Mouse (Mus musculus) thymus, adult 2 months (tissue): Measurements from ENCODE around the gene Hist1h2bf.

Experiments used
- CTCF ChIP-seq: fragments of 200-500 bp; IDR thresholded peaks from 2 replicates; pipeline ENCODE4 v1.5.1; 2012; ENCODE audit warnings: mild to moderate bottlenecking, control low read depth, low read length, moderate library complexity, borderline replicate concordance; ENCODE audit not compliant: control insufficient read depth, poor library complexity, insufficient read depth; ENCODE audit errors: extremely low read depth
- POLR2A ChIP-seq: fragments of 200-500 bp; IDR thresholded peaks from 2 replicates; pipeline ENCODE4 v1.6.1; 2012; ENCODE audit warnings: mild to moderate bottlenecking, low read length, control low read depth, moderate library complexity; ENCODE audit not compliant: control insufficient read depth, poor library complexity, insufficient read depth; ENCODE audit errors: extremely low read depth

DNA sequence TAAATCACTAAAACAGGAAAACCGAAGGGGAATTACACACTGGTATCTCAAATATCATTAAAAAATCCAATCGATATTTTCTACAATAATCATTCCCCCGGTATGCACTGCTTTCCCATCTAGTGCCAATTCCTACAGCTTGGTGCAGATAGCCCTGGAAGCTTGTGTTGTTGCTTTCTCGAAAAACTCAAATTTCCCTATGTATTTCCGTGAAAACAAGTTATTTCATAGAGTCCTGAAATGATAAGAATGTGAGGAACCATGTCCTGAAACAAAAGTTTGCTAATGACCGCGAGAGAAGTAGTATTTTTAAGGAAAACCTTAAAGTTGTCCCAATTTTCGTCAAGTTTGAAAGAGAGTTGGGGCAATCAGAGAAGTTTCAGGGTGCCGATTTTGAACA, 19.6 kb downstream of the Hist1h2bf start:
- TF ChIP-seq POLR2A (no peak), CTCF (no peak)
